Mouse (Mus musculus): ENCODE results near the gene Git2.

DNA sequence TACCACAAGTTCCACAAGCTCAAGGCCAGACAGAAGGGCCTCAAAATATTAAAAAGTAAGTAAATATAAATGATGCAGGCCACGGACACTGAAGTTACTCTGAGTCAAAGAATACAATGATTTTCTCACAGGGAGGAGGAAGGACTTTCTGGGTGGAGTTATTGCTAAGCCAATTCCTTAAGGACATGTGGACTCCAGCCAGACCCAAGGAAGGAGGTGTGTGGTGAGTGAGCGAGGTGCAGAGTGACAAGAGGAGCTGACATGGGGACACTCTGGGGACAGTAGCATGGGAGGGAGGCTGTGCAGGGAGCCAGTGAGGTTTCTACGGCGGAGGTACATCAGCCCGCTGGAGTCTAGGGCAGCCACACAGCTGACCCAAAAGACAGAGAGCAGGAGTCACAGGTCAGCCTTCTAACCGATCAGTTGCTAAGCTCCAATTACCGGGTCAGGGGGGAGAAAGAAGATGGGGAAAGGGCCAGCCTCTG, 88.5 kb downstream of the Git2 start:
- TF ChIP-seq CTCF (conservative IDR thresholded peaks at IDR 0.05; ENCODE audit: low read length) (no peak), POU5F1 (IDR thresholded peaks at IDR 0.05; ENCODE audit: borderline replicate concordance, low read length) (no peak), NANOG (IDR thresholded peaks at IDR 0.05; ENCODE audit: borderline replicate concordance, low read length) (no peak)
